Mouse (Mus musculus) testis, adult 10 weeks (tissue): ENCODE data around the gene Vmn1r49. TPM values are rescaled to one million over a fixed set of nuclear protein-coding genes. Genes with fewer than 3 reads are reported as not detected.

Source experiments
- polyA plus RNA-seq: library from polyadenylated mRNA; stranded (reverse); fragments of 350-450 nt; fragmentation: Illumina TruSeq; extraction: RNeasy Lipid Tissue Mini Kit (QIAGEN cat#74804); gene quantifications from one replicate; pipeline ENCODE4 v1.2.3, GENCODE M21; 2014; ENCODE audit warnings: low read depth, low replicate concordance

The Vmn1r49 gene
- not detected for polyA plus RNA-seq

GRCm38 (mm10) chr6:90078406-90078805 lies at the start of gene Vmn1r49:
Gene Vmn1r49 (minus strand): TSS chr6:90078506.

DNA sequence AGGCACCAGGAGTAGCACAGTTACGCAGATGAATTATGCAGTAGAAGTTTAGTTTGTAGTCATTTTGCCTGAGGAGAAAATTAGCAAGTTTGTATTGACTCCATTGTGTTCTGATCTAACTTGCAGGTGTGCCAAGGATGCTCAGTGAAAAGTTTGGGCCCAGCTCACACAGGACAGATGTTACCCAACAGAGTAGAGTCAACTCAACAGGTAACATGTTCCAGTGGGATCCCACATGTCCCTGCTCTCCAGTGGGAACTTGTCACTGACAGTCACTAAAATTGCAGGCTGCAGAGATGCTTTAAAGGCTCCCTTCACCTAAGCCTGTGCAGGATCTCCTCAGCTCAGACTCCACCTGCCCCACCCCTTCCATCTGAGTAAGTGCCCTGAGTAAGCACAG lies 44.0 kb upstream of the Vmn1r49 start, which contains the start of gene Vmn1r51:
Vmn1r51 (plus strand) TSS at position 301 of the 400 bp plus-strand sequence.

GRCm38 (mm10) chr6:90101130-90101529 lies 22.8 kb upstream of the Vmn1r49 start, which contains the start of gene Vmn1r50:
Gene Vmn1r50 (plus strand): TSS chr6:90101430.

DNA sequence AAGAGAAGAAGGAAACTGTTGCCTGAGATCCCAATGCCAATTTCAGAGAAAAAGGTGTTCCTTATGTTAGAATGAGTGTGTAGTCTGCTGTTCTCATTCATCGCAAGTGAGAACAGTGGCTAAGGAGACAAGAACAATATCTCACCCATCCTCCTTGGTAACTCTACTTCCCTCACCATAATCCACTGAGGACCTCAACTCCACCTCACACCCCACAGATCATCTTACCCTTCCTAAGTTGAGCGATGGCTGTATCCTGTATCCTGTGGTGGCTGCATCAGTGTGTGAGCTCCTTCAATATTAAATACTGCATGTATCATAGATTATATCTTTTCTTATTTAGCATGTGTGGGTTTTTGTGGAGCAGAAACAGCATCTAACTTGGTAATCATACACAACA lies 41.6 kb downstream of the Vmn1r49 start, which contains the start of gene Vmn1r48:
Vmn1r48 (minus strand) TSS at position 101 of the 400 bp plus-strand sequence.

Other genes starting within 250 kb of the Vmn1r49 start
- 0.11 TPM for gene Vmn1r42, start 202.1 kb downstream of the Vmn1r49 start, polyA plus RNA-seq
- gene Vmn1r43, start 202.1 kb downstream of the Vmn1r49 start, polyA plus RNA-seq, result 3.3 TPM
- gene Vmn1r44, start 194.8 kb downstream of the Vmn1r49 start, polyA plus RNA-seq, result 0.59 TPM
- gene Vmn1r45, start 137.9 kb downstream of the Vmn1r49 start, polyA plus RNA-seq, result not detected
- gene Vmn1r46, start 109.2 kb downstream of the Vmn1r49 start, polyA plus RNA-seq, result not detected
- not detected for gene Vmn1r47, start 62.4 kb downstream of the Vmn1r49 start, polyA plus RNA-seq
- not detected for gene Vmn1r48, start 41.7 kb downstream of the Vmn1r49 start, polyA plus RNA-seq
- not detected for gene Vmn1r50, start 22.9 kb upstream of the Vmn1r49 start, polyA plus RNA-seq
- not detected for gene Vmn1r51, start 44.1 kb upstream of the Vmn1r49 start, polyA plus RNA-seq
- gene Vmn1r52, start 96.3 kb upstream of the Vmn1r49 start, polyA plus RNA-seq, result not detected
- gene V1ra8, start 124.3 kb upstream of the Vmn1r49 start, polyA plus RNA-seq, result not detected
- gene Vmn1r53, start 145.9 kb upstream of the Vmn1r49 start, polyA plus RNA-seq, result 0.95 TPM
- gene Vmn1r54, start 167.8 kb upstream of the Vmn1r49 start, polyA plus RNA-seq, result not detected
- 99.9 TPM for gene BC048671, start 222.7 kb upstream of the Vmn1r49 start, polyA plus RNA-seq
- gene Chst13, start 246.7 kb upstream of the Vmn1r49 start, polyA plus RNA-seq, result not detected